Mouse (Mus musculus): ENCODE data around the gene Tekt5. TPM values are rescaled to one million over a fixed set of nuclear protein-coding genes. Genes with fewer than 3 reads are reported as not detected.

Tekt5 gene
- polyA plus RNA-seq, 1 experiment, result 21.8 TPM

DNA sequence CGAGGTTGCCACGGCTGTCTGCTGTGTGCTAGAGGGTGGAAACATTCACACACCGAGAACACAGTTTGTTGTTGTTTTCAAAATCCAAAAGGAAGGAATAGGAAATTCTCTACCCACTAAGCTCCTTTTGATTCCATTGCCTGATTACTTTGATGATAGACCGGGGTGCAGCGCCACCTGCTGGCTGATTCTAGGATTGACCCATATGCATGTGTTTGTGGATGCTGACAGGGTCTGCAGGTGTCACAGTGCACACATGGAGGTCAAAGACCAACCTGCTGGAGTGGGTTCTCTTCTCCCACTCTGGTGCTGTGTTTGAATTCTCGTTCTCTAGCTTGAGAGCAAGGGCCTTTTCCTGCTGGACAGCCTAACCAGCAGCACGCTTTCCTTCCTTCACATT is 3.9 kb upstream of the Tekt5 start:
- Histone ChIP-seq H3K4me2 (ENCODE audit: low read depth) (no peak overlapping the region), H3K4me3 (no peak overlapping the region), H3ac (ENCODE audit: control insufficient read depth, insufficient read length) (no peak overlapping the region), H3K79me2 (ENCODE audit: control insufficient read depth, insufficient read depth) (no peaks in the 10 kb centered on the region), H3K27me3 (ENCODE audit: control insufficient read depth, insufficient read depth, insufficient read length) (no peaks in the 10 kb centered on the region), H3K36me3 (ENCODE audit: control insufficient read depth, insufficient read depth) (no peaks in the 10 kb centered on the region)
- no peak for TF ChIP-seq REST (IDR thresholded peaks at IDR 0.05; ENCODE audit: insufficient read depth, insufficient read length)

DNA sequence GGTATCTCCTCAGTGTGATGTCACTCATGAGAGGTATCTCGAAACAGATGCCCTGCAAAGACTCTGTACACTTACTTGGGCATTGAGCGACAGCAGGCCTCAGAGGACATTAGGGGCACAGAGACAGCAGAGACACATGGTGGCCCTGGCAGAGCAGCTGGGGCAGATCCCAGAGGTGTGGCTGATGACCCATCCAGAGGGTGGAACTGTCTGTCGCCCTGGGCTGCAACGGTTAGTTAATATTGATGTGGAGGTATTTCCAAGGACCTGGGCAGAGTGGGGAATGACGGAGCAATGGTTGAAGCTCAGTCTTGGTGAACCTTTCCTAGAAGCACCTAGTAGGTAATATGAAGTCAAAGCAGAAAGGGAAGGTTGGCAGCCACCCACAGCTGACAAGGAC is 3.5 kb upstream of the Tekt5 start:
- no peaks in the 10 kb centered on the region for H3K79me2 ChIP-seq (ENCODE audit: control insufficient read depth, insufficient read depth)
- TF ChIP-seq TCF3 (IDR thresholded peaks at IDR 0.05; ENCODE audit: insufficient read length, low read depth), result no peak
- TF ChIP-seq MYOG (IDR thresholded peaks at IDR 0.05; ENCODE audit: control insufficient read depth in 1 of 3, insufficient read depth in 1 of 3, insufficient read length in 2 of 3, low read depth in 2 of 3), result peak in 1 of 3 experiments; percentile 65
- no peak for TF ChIP-seq REST (IDR thresholded peaks at IDR 0.05; ENCODE audit: insufficient read depth, insufficient read length)
- TF ChIP-seq MYOD1 (IDR thresholded peaks at IDR 0.05; ENCODE audit: control insufficient read depth in 1 of 3, insufficient read length in 2 of 3, low read depth in 2 of 3), result peak in 1 of 3 experiments; percentile 8
- no peak overlapping the region for H3K4me2 ChIP-seq (ENCODE audit: low read depth)
- H3K4me3 ChIP-seq, result no peak overlapping the region
- no peak overlapping the region for H3ac ChIP-seq (ENCODE audit: control insufficient read depth, insufficient read length)
- no peaks in the 10 kb centered on the region for H3K27me3 ChIP-seq (ENCODE audit: control insufficient read depth, insufficient read depth, insufficient read length)
- H3K36me3 ChIP-seq (ENCODE audit: control insufficient read depth, insufficient read depth), result no peaks in the 10 kb centered on the region

GRCm38 (mm10) chr16:10392587-10392986 is 2.7 kb downstream of the Tekt5 start:
- TF ChIP-seq TCF12 (IDR thresholded peaks at IDR 0.05; ENCODE audit: insufficient read depth, poor library complexity, severe bottlenecking) (no peak), USF1 (IDR thresholded peaks at IDR 0.05; ENCODE audit: low read depth) (no peak)
- H3ac ChIP-seq (ENCODE audit: control insufficient read depth, insufficient read length), result no peak overlapping the region
- H3K79me2 ChIP-seq (ENCODE audit: control insufficient read depth, insufficient read depth), result no peaks in the 10 kb centered on the region
- H3K4me2 ChIP-seq (ENCODE audit: low read depth), result no peak overlapping the region
- H3K4me3 ChIP-seq, result no peak overlapping the region
- peaks cover 13% of the 10 kb centered on the region for H3K27me3 ChIP-seq (ENCODE audit: control insufficient read depth, insufficient read depth, insufficient read length)
- H3K36me3 ChIP-seq (ENCODE audit: control insufficient read depth, insufficient read depth), result no peaks in the 10 kb centered on the region

- H3K79me2 ChIP-seq (ENCODE audit: control insufficient read depth, insufficient read depth), result no peaks in the 10 kb centered on the region
- no peak overlapping the region for H3ac ChIP-seq (ENCODE audit: control insufficient read depth, insufficient read length)
- peaks cover 13% of the 10 kb centered on the region for H3K27me3 ChIP-seq (ENCODE audit: control insufficient read depth, insufficient read depth, insufficient read length)
- no peak overlapping the region for H3K4me2 ChIP-seq (ENCODE audit: low read depth)
- H3K4me3 ChIP-seq, result no peak overlapping the region
- TF ChIP-seq MYOG (IDR thresholded peaks at IDR 0.05; ENCODE audit: control insufficient read depth in 1 of 3, insufficient read depth in 1 of 3, insufficient read length in 2 of 3, low read depth in 2 of 3) (no peak), POLR2A (IDR thresholded peaks at IDR 0.05; ENCODE audit: insufficient read length, low read depth) (no peak)
- no peaks in the 10 kb centered on the region for H3K36me3 ChIP-seq (ENCODE audit: control insufficient read depth, insufficient read depth)
Measured at GRCm38 (mm10) chr16:10388634-10389365, 6.5 kb downstream of the Tekt5 start.

DNA sequence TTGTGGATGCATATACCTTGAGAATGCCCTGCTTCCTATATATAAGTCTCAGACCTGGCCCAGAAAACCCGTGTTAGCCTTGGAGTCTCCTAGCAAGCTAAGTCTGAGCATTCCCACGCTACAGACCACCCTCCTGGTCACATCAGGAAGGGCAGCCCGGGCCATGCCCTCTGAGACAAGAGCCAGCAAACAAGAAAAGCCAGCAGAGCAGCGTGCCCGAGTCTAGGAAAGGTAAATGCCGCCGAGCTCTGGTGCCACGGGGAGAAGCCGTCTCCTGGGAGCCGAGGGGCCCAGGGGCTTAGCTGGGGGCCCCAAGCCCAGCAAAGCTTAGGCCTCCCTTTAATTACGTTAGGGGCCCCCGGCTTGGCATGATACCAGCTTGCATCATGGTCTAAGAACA is 10.0 kb downstream of the Tekt5 start:
- no peak overlapping the region for H3K4me3 ChIP-seq
- no peak overlapping the region for H3K4me2 ChIP-seq (ENCODE audit: low read depth)
- peaks cover 8% of the 10 kb centered on the region for H3K27me3 ChIP-seq (ENCODE audit: control insufficient read depth, insufficient read depth, insufficient read length)
- no peaks in the 10 kb centered on the region for H3K36me3 ChIP-seq (ENCODE audit: control insufficient read depth, insufficient read depth)
- no peaks in the 10 kb centered on the region for H3K79me2 ChIP-seq (ENCODE audit: control insufficient read depth, insufficient read depth)
- TF ChIP-seq TCF12 (IDR thresholded peaks at IDR 0.05; ENCODE audit: insufficient read depth, poor library complexity, severe bottlenecking) (no peak), REST (IDR thresholded peaks at IDR 0.05; ENCODE audit: insufficient read depth, insufficient read length) (no peak)
- H3ac ChIP-seq (ENCODE audit: control insufficient read depth, insufficient read length), result no peak overlapping the region

DNA sequence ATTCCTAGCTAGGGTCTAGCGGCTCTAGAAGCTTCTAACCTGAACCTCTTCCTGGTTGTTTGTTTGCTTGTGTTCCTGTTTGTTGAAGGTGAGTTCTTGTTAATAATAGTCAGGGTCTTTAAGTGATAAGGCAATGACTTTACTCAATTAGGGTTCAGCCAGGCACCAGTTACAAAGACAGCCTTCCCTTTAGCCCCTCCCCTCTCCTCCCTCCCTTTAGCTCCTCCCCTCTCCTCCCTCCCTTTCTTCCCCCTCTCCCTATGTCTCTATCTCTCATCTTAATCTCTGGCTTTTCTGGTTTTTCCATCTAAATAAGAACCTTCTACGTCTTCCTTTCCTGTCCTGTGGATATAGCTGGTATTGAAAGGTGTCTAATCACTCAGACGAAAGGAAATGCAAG is 10.7 kb downstream of the Tekt5 start:
- Histone ChIP-seq H3K36me3 (ENCODE audit: control insufficient read depth, insufficient read depth) (no peaks in the 10 kb centered on the region), H3K79me2 (ENCODE audit: control insufficient read depth, insufficient read depth) (no peaks in the 10 kb centered on the region), H3K27me3 (ENCODE audit: control insufficient read depth, insufficient read depth, insufficient read length) (peaks cover 8% of the 10 kb centered on the region), H3K4me2 (ENCODE audit: low read depth) (peak overlapping the region; percentile 42), H3K4me3 (no peak overlapping the region), H3ac (ENCODE audit: control insufficient read depth, insufficient read length) (no peak overlapping the region)
- TF ChIP-seq CEBPB (IDR thresholded peaks at IDR 0.05; ENCODE audit: insufficient read depth, poor library complexity, severe bottlenecking), result no peak
- TF ChIP-seq REST (IDR thresholded peaks at IDR 0.05; ENCODE audit: insufficient read depth, insufficient read length), result no peak
- no peak for TF ChIP-seq POLR2A (IDR thresholded peaks at IDR 0.05; ENCODE audit: insufficient read length, low read depth)
- no peak for TF ChIP-seq TCF3 (IDR thresholded peaks at IDR 0.05; ENCODE audit: insufficient read length, low read depth)
- no peak for TF ChIP-seq MYOD1 (IDR thresholded peaks at IDR 0.05; ENCODE audit: control insufficient read depth in 1 of 3, insufficient read length in 2 of 3, low read depth in 2 of 3)
- no peak for TF ChIP-seq USF1 (IDR thresholded peaks at IDR 0.05; ENCODE audit: low read depth)
- no peak for TF ChIP-seq SRF (IDR thresholded peaks at IDR 0.05; ENCODE audit: control insufficient read depth, insufficient read length, low read depth)
- no peak for TF ChIP-seq POLR2AphosphoS2 (IDR thresholded peaks at IDR 0.05; ENCODE audit: insufficient read length, low read depth)
- TF ChIP-seq E2F4 (IDR thresholded peaks at IDR 0.05; ENCODE audit: insufficient read depth), result no peak
- no peak for TF ChIP-seq TCF12 (IDR thresholded peaks at IDR 0.05; ENCODE audit: insufficient read depth, poor library complexity, severe bottlenecking)
- TF ChIP-seq MYOG (IDR thresholded peaks at IDR 0.05; ENCODE audit: control insufficient read depth in 1 of 3, insufficient read depth in 1 of 3, insufficient read length in 2 of 3, low read depth in 2 of 3), result no peak
- TF ChIP-seq MAX (IDR thresholded peaks at IDR 0.05; ENCODE audit: low read depth), result no peak
